Mouse (Mus musculus): ENCODE measurements around the gene Wdr24. TPM values are rescaled to one million over a fixed set of nuclear protein-coding genes. Genes with fewer than 3 reads are reported as not detected.
A peak's percentile ranks its signal among the peaks of the same experiment; 100 is the strongest.

The Wdr24 gene
- polyA plus RNA-seq, 1 experiment from 2014 or later, result 9.6 TPM

DNA sequence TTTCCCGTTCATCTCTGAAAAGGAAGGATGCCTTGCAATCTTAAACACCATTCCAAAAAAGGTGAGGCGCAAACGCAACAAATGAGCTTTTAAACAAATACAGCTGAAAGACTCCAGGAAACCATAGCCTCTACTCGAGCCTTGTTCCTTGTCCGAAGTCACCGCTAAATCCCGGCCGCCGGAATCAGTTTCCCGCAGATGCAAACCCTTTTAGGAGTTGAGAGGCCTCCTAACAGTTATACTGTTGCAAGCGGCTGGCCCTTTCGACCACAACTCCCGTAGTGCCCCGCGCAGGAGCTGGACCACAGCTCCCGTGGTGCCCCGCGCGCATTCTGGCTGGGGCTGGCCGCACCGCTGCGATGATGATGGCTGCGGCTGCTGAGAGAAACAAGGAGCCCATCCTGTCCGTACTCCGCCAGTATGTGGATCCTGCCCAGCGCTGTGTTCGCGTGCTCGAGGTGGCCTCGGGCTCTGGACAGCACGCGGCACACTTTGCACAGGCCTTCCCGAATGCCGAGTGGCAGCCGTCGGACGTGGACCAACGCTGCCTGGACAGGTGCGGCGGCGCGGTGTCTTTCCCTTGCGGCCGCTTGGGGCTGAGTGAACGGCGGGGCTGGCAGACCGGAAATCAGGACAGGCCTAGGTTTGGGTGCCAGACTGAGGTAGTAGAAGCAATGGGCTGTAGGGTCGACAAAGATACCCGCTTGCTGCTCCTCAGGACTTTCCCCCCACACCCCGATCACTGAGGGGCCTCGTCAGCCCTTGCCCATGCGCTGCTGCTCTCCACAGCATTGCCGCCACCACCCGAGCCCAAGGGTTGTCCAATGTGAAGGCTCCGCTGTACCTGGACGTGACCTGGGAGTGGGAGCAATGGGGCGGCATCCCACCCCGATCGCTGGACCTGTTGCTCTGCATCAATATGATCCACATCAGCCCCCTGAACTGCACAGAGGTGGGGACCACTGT lies 52.0 kb downstream of the Wdr24 start:
- Histone ChIP-seq H3K4me1 (replicated peaks; ENCODE audit: control insufficient read depth, insufficient read depth, low read length) (peaks cover 6% of the 10 kb centered on the region; the same call in 1 of the 2 replicates), H3K27me3 (replicated peaks; ENCODE audit: control insufficient read depth, insufficient read depth, low read length) (no peaks in the 10 kb centered on the region), H3K9ac (ENCODE audit: low read depth, low read length) (peak overlapping the region; percentile 50), H3K9me3 (ENCODE audit: control insufficient read depth) (no peaks in the 10 kb centered on the region), H3K4me3 (ENCODE audit: low read depth, low read length) (peak overlapping the region; percentile 74), H3K27ac (ENCODE audit: low read depth, low read length) (peak overlapping the region; percentile 63), H3K4me2 (replicated peaks; ENCODE audit: low read depth) (peak overlapping the region; percentile 86), H3K36me3 (ENCODE audit: control insufficient read depth, insufficient read depth) (peaks cover 10% of the 10 kb centered on the region)
- peak; percentile 52 for TF ChIP-seq CTCF (IDR thresholded peaks at IDR 0.05; ENCODE audit: low read depth)
- peak; percentile 80 for ATAC-seq
- WGBS, result 1% methylated on average over 59 of the region's 59 CpGs

DNA sequence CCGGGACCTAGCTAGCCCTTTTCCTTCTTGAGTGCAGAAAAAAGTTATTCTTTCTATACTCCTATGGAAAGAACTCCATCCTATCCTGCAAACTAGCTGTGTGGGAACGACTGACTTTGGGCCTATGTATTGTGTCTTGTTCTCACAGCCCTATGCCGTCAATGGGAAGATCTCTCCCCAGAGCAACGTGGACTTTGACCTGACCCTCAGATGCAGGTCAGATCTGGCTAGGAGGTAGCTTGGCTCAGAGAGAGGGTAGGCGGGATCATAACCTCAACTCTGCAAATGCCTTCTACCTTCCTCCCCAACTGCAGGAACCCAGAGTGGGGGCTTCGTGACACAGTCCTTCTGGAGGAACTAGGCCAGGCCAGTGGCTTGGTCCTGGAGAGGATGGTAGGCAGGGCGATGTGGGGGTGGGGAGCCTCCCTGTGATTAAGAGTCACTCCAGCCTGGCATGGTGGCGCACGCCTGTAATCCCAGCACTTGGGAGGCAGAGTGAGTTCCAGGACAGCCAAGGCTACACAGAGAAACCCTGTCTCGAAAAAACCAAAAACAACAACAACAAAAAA lies 53.0 kb downstream of the Wdr24 start:
- Histone ChIP-seq H3K4me1 (replicated peaks; ENCODE audit: control insufficient read depth, insufficient read depth, low read length) (peaks cover 6% of the 10 kb centered on the region; the same call in 1 of the 2 replicates), H3K9ac (ENCODE audit: low read depth, low read length) (peak overlapping the region; percentile 50; the same call in 1 of the 2 replicates), H3K27ac (ENCODE audit: low read depth, low read length) (peak overlapping the region; percentile 63; the same call in 1 of the 2 replicates), H3K4me2 (replicated peaks; ENCODE audit: low read depth) (peak overlapping the region; percentile 86), H3K36me3 (ENCODE audit: control insufficient read depth, insufficient read depth) (peaks cover 10% of the 10 kb centered on the region), H3K9me3 (ENCODE audit: control insufficient read depth) (no peaks in the 10 kb centered on the region), H3K4me3 (ENCODE audit: low read depth, low read length) (peak overlapping the region; percentile 74), H3K27me3 (replicated peaks; ENCODE audit: control insufficient read depth, insufficient read depth, low read length) (no peaks in the 10 kb centered on the region)
- ATAC-seq, result no peak; the same call in 1 of the 2 replicates
- WGBS, result 43% methylated on average over 10 of the region's 10 CpGs
- no peak for TF ChIP-seq CTCF (IDR thresholded peaks at IDR 0.05; ENCODE audit: low read depth)

DNA sequence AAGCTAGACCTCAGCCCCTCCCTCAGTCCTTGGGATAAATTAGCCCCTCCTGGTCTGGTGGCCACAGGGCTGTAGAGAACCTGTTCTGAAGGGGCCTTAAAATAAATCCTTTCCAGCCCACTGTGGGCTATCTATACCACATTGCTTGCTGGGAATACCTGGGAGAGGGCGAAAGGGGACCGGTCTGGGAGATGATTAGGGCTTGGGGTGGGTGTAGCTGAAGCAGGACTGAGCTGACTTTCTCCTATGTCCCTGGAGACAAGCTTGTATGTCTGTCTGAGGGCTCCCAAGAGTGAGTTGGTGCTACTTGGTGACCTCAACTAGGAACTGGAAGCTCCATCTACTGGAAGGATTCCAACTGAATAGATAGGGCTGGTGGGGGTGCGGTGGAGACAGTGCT lies 53.6 kb downstream of the Wdr24 start:
- no peak for TF ChIP-seq CTCF (IDR thresholded peaks at IDR 0.05; ENCODE audit: low read depth)
- WGBS, result 86% methylated on average over 3 of the region's 3 CpGs
- H3K9me3 ChIP-seq (ENCODE audit: control insufficient read depth), result no peaks in the 10 kb centered on the region

DNA sequence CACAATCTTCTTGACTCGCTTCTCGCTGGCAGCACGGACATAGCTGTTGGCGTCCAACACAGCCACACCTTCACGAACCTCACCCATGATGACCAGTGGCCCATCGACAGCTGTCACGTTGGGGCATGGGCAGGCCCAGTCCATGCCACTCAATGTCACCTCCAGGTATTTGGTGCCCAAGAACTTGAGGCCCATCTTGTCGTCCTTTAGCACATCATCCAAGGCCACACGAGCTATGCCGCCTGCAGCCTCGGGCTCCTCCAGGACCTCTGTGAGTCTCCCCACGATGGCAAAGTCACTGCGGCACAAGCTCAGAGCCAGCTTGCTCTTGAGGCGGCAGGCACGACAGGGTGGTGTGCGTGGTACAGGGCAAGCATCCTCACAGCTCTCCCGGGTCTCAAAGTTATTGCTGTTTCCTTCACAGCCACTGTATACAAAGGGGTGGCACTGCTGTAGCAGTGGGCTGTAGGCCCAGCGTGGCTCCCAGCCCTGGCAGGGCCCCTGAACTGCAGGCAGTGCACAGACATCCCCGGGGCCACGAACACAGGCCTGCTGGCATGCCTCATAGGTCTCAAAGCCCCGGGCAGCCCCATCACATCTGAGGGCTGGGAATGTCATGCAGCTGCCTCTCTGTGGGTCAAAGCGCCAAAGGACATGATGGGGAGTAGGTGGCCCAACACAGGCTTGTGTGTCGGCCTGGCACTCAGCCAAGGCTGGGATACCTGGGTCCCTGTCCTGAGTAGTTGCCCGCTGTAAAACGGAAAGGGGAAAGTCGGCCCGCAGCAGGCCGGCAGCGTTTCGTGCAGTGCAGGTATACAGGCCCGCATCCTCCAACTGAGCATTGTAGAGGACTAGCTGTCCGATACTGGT lies 54.5 kb downstream of the Wdr24 start:
- ATAC-seq, result no peak
- Histone ChIP-seq H3K27ac (ENCODE audit: low read depth, low read length) (no peak overlapping the region), H3K4me1 (replicated peaks; ENCODE audit: control insufficient read depth, insufficient read depth, low read length) (peaks cover 6% of the 10 kb centered on the region; the same call in 1 of the 2 replicates), H3K27me3 (replicated peaks; ENCODE audit: control insufficient read depth, insufficient read depth, low read length) (no peaks in the 10 kb centered on the region), H3K9ac (ENCODE audit: low read depth, low read length) (no peak overlapping the region), H3K9me3 (ENCODE audit: control insufficient read depth) (no peaks in the 10 kb centered on the region), H3K4me3 (ENCODE audit: low read depth, low read length) (no peak overlapping the region), H3K36me3 (ENCODE audit: control insufficient read depth, insufficient read depth) (peaks cover 21% of the 10 kb centered on the region), H3K4me2 (replicated peaks; ENCODE audit: low read depth) (no peak overlapping the region)
- 93% methylated on average over 32 of the region's 32 CpGs for WGBS
- TF ChIP-seq CTCF (IDR thresholded peaks at IDR 0.05; ENCODE audit: low read depth), result no peak

More for the DNA sequence above, 53.6 kb downstream of the Wdr24 start:
- no peak overlapping the region; the same call in 1 of the 2 replicates for H3K9ac ChIP-seq (ENCODE audit: low read depth, low read length)
- H3K4me3 ChIP-seq (ENCODE audit: low read depth, low read length), result no peak overlapping the region
- no peak overlapping the region for H3K4me2 ChIP-seq (replicated peaks; ENCODE audit: low read depth)
- peaks cover 15% of the 10 kb centered on the region for H3K36me3 ChIP-seq (ENCODE audit: control insufficient read depth, insufficient read depth)
- no peak for ATAC-seq
- no peak overlapping the region for H3K27ac ChIP-seq (ENCODE audit: low read depth, low read length)
- peaks cover 6% of the 10 kb centered on the region; the same call in 1 of the 2 replicates for H3K4me1 ChIP-seq (replicated peaks; ENCODE audit: control insufficient read depth, insufficient read depth, low read length)
- H3K27me3 ChIP-seq (replicated peaks; ENCODE audit: control insufficient read depth, insufficient read depth, low read length), result no peaks in the 10 kb centered on the region

Small RNA genes lying within 50 kb of the gene (microRNA-seq; reads per million reads assigned to microRNA genes)
- not detected for gene Mir3082
- gene Mir6966, result not detected

Other genes starting within 250 kb of the Wdr24 start
- gene Lmf1, start 244.5 kb upstream of the Wdr24 start, polyA plus RNA-seq (2015; fragmentation: Nextera tagmentation; extraction: Ambion mirVana), result 16.1 and 16.5 TPM in 2 replicates
- 0.92 and 0.95 TPM in 2 replicates for gene Gng13, start 106.5 kb upstream of the Wdr24 start, polyA plus RNA-seq (2015; fragmentation: Nextera tagmentation; extraction: Ambion mirVana)
- 4.3 and 6.1 TPM in 2 replicates for gene Chtf18, start 96.2 kb upstream of the Wdr24 start, polyA plus RNA-seq (2015; fragmentation: Nextera tagmentation; extraction: Ambion mirVana)
- gene Rpusd1, start 96.0 kb upstream of the Wdr24 start, polyA plus RNA-seq (2015; fragmentation: Nextera tagmentation; extraction: Ambion mirVana), result 6.7 and 7.2 TPM in 2 replicates
- gene Mslnl, start 87.6 kb upstream of the Wdr24 start, polyA plus RNA-seq (2015; fragmentation: Nextera tagmentation; extraction: Ambion mirVana), result not detected in 2 replicates
- 48.2 and 57.0 TPM in 2 replicates for gene Msln, start 69.2 kb upstream of the Wdr24 start, polyA plus RNA-seq (2015; fragmentation: Nextera tagmentation; extraction: Ambion mirVana)
- 20.2 and 21.7 TPM in 2 replicates for gene Narfl, start 49.9 kb upstream of the Wdr24 start, polyA plus RNA-seq (2015; fragmentation: Nextera tagmentation; extraction: Ambion mirVana)
- gene Haghl, start 38.0 kb upstream of the Wdr24 start, polyA plus RNA-seq (2015; fragmentation: Nextera tagmentation; extraction: Ambion mirVana), result 28.2 and 31.4 TPM in 2 replicates
- gene Ccdc78, start 37.0 kb upstream of the Wdr24 start, polyA plus RNA-seq (2015; fragmentation: Nextera tagmentation; extraction: Ambion mirVana), result 0.09 and 0.18 TPM in 2 replicates
- gene Fam173a, start 30.7 kb upstream of the Wdr24 start, polyA plus RNA-seq (2015; fragmentation: Nextera tagmentation; extraction: Ambion mirVana), result 127 and 129 TPM in 2 replicates
- not detected in 2 replicates for gene AC134908.4, start 28.0 kb upstream of the Wdr24 start, polyA plus RNA-seq (2015; fragmentation: Nextera tagmentation; extraction: Ambion mirVana)
- gene Metrn, start 26.5 kb upstream of the Wdr24 start, polyA plus RNA-seq (2015; fragmentation: Nextera tagmentation; extraction: Ambion mirVana), result 21.4 and 23.5 TPM in 2 replicates
- gene Fbxl16, start 14.5 kb upstream of the Wdr24 start, polyA plus RNA-seq (2015; fragmentation: Nextera tagmentation; extraction: Ambion mirVana), result 1.1 and 1.5 TPM in 2 replicates
- gene Jmjd8, start 5.2 kb downstream of the Wdr24 start, polyA plus RNA-seq (2015; fragmentation: Nextera tagmentation; extraction: Ambion mirVana), result 22.7 and 23.0 TPM in 2 replicates
- 245 and 246 TPM in 2 replicates for gene Stub1, start 9.8 kb downstream of the Wdr24 start, polyA plus RNA-seq (2015; fragmentation: Nextera tagmentation; extraction: Ambion mirVana)
- gene Rhbdl1, start 13.7 kb downstream of the Wdr24 start, polyA plus RNA-seq (2015; fragmentation: Nextera tagmentation; extraction: Ambion mirVana), result 1.4 and 1.9 TPM in 2 replicates
- 0.54 and 0.90 TPM in 2 replicates for gene Gm20683, start 18.1 kb downstream of the Wdr24 start, polyA plus RNA-seq (2015; fragmentation: Nextera tagmentation; extraction: Ambion mirVana)
- gene Rhot2, start 21.2 kb downstream of the Wdr24 start, polyA plus RNA-seq (2015; fragmentation: Nextera tagmentation; extraction: Ambion mirVana), result 18.1 and 20.4 TPM in 2 replicates
- 2.5 and 2.9 TPM in 2 replicates for gene Wdr90, start 37.9 kb downstream of the Wdr24 start, polyA plus RNA-seq (2015; fragmentation: Nextera tagmentation; extraction: Ambion mirVana)
- 51.0 and 55.9 TPM in 2 replicates for gene Mcrip2, start 45.1 kb downstream of the Wdr24 start, polyA plus RNA-seq (2015; fragmentation: Nextera tagmentation; extraction: Ambion mirVana)
- 46.6 and 51.7 TPM in 2 replicates for gene Mettl26, start 51.4 kb downstream of the Wdr24 start, polyA plus RNA-seq (2015; fragmentation: Nextera tagmentation; extraction: Ambion mirVana)
- gene Wfikkn1, start 57.2 kb downstream of the Wdr24 start, polyA plus RNA-seq (2015; fragmentation: Nextera tagmentation; extraction: Ambion mirVana), result 0.14 and 0.27 TPM in 2 replicates
- gene Rab40c, start 96.1 kb downstream of the Wdr24 start, polyA plus RNA-seq (2015; fragmentation: Nextera tagmentation; extraction: Ambion mirVana), result 15.8 and 16.9 TPM in 2 replicates
- 34.9 and 37.2 TPM in 2 replicates for gene Pigq, start 121.3 kb downstream of the Wdr24 start, polyA plus RNA-seq (2015; fragmentation: Nextera tagmentation; extraction: Ambion mirVana)
- gene Nhlrc4, start 121.3 kb downstream of the Wdr24 start, polyA plus RNA-seq (2015; fragmentation: Nextera tagmentation; extraction: Ambion mirVana), result not detected in 2 replicates
- 0.05 and 0.09 TPM in 2 replicates for gene A930017K11Rik, start 128.9 kb downstream of the Wdr24 start, polyA plus RNA-seq (2015; fragmentation: Nextera tagmentation; extraction: Ambion mirVana)
- 29.5 and 37.4 TPM in 2 replicates for gene Capn15, start 162.2 kb downstream of the Wdr24 start, polyA plus RNA-seq (2015; fragmentation: Nextera tagmentation; extraction: Ambion mirVana)
- 32.3 and 37.5 TPM in 2 replicates for gene Rab11fip3, start 245.9 kb downstream of the Wdr24 start, polyA plus RNA-seq (2015; fragmentation: Nextera tagmentation; extraction: Ambion mirVana)